Mouse (Mus musculus) embryonic facial prominence, embryonic 13.5 days (tissue): ENCODE results near the gene Tanc1. TPM values are rescaled to one million over a fixed set of nuclear protein-coding genes. Genes with fewer than 3 reads are reported as not detected.
A peak's percentile ranks its signal among the peaks of the same experiment; 100 is the strongest.
"Not testable (repeated sequence)": the region's sequence is repeated elsewhere in the genome, so short reads cannot be mapped to it uniquely, and the experiment has no call there.

Source experiments
- ATAC-seq: fragments of 200-750 bp; cut with Nextera tagmentation; 2 replicates; pipeline ENCODE4 v1.8.0; 2017; ENCODE audit warnings: low read depth; ENCODE audit not compliant: insufficient number of reproducible peaks, insufficient read depth, low FRiP score, low TSS enrichment
- H3K27ac ChIP-seq: fragments of 300-500 bp; sonication (generic); 2 replicates; pipeline ENCODE4 v1.5.1; 2015; ENCODE audit warnings: moderate library complexity, mild to moderate bottlenecking, inconsistent platforms
- H3K27me3 ChIP-seq: fragments of 300-500 bp; sonication (generic); 2 replicates; pipeline ENCODE4 v1.6.1; 2015; ENCODE audit warnings: mild to moderate bottlenecking, inconsistent platforms
- H3K36me3 ChIP-seq: fragments of 300-500 bp; sonication (generic); 2 replicates; pipeline ENCODE4 v1.6.1; 2015; ENCODE audit warnings: mild to moderate bottlenecking, inconsistent platforms
- H3K4me1 ChIP-seq: fragments of 300-500 bp; sonication (generic); 2 replicates; pipeline ENCODE4 v1.6.1; 2015; ENCODE audit warnings: inconsistent platforms
- H3K4me2 ChIP-seq: fragments of 300-500 bp; sonication (generic); 2 replicates; pipeline ENCODE4 v1.6.1; 2015; ENCODE audit warnings: moderate library complexity, mild to moderate bottlenecking, inconsistent platforms
- H3K4me3 ChIP-seq: fragments of 300-500 bp; sonication (generic); 2 replicates; pipeline ENCODE4 v1.5.1; 2015; ENCODE audit warnings: mild to moderate bottlenecking, inconsistent platforms
- H3K9ac ChIP-seq: fragments of 300-500 bp; sonication (generic); 2 replicates; pipeline ENCODE4 v1.6.1; 2015; ENCODE audit warnings: mild to moderate bottlenecking, inconsistent platforms
- H3K9me3 ChIP-seq: fragments of 300-500 bp; sonication (generic); 2 replicates; pipeline ENCODE4 v1.6.1; 2016; ENCODE audit warnings: inconsistent platforms
- WGBS: fragments of 180-500 bp; shearing (Covaris S2); methylation state at CpG from one replicate; pipeline ENCODE4 v1.1.7; 2015; ENCODE audit warnings: mixed read lengths; 5-methylcytosine and 5-hydroxymethylcytosine counted together
- polyA plus RNA-seq: library from polyadenylated mRNA; unstranded; fragments of >200 nt; fragmentation: Nextera tagmentation; extraction: Ambion mirVana; gene quantifications from 2 replicates; pipeline ENCODE4 v1.2.1, GENCODE M21; 2015

Tanc1 gene
- polyA plus RNA-seq, 1 experiment from 2014 or later = 39.4 TPM

DNA sequence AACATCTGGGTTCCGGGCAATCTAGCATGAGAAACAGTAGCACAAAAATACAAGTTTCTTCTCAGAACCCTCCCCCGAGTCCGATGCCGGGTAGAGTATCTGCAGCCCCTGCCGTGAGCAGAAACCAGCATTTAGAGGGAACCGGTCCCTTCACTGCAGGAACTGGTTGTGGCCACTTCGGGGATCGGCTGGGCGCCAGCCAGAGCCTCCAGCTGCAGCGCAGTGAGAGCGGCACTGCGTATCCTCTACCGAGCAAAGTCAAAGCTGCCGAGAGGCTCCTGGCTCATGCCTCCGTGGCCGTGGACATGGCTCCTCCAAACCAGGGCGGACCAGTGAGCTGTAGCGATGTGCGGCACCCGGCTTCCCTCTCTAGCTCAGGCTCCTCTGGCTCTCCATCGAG lies 231.3 kb downstream of the Tanc1 start:
- Histone ChIP-seq H3K4me1 (peaks cover 9% of the 10 kb centered on the region; the same call in 1 of the 2 replicates), H3K36me3 (peaks cover 52% of the 10 kb centered on the region), H3K27ac (no peak overlapping the region), H3K4me3 (no peak overlapping the region), H3K9me3 (no peaks in the 10 kb centered on the region), H3K9ac (no peak overlapping the region), H3K27me3 (no peaks in the 10 kb centered on the region), H3K4me2 (no peak overlapping the region)
- WGBS = 79% methylated on average over 21 of the region's 21 CpGs
- ATAC-seq = no peak

DNA sequence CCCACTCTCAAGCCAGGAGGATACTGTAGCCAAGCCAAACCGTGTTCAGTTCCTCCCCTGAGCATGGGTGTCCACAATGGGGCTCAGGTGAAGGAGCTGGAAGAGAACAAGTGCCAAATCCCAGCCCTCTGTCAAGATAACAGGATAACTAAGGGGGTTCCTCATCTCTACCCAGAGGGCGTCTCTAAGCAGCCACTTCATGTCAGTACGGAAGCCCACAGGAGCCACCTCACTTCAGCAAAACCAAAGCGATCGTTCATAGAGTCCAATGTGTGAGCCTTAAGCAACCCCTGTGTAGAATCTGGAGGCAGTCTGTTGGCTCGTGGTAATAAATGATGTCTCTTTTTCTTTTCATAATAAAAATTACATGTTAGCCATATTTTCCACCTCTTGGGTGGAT lies 232.0 kb downstream of the Tanc1 start:
- Histone ChIP-seq H3K4me1 (peaks cover 9% of the 10 kb centered on the region; the same call in 1 of the 2 replicates), H3K36me3 (peaks cover 45% of the 10 kb centered on the region), H3K27me3 (no peaks in the 10 kb centered on the region), H3K9ac (no peak overlapping the region), H3K4me2 (no peak overlapping the region), H3K4me3 (no peak overlapping the region), H3K9me3 (no peaks in the 10 kb centered on the region), H3K27ac (no peak overlapping the region)
- 86% methylated on average over 6 of the region's 6 CpGs for WGBS
- no peak for ATAC-seq

DNA sequence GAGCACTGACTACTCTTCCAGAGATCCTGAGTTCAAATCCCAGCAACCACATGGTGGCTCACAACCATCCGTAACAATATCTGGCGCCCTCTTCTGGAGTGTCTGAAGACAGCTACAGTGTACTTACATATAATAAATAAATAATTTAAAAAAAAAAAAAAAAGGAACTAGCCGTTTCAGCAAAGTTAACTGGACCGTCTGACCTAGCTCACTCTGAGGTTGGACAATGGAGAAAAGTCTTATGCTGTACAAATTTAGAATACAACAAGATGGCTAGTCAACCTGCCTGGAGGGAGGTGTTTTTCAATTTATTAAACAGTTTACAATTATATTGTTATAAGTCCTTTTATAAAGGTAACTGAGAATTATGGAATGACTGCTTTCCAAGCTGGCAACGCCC lies 240.0 kb downstream of the Tanc1 start:
- not testable (repeated sequence) for H3K4me2 ChIP-seq, H3K9me3 ChIP-seq, H3K9ac ChIP-seq, H3K27ac ChIP-seq, H3K27me3 ChIP-seq, ATAC-seq, H3K4me3 ChIP-seq, H3K4me1 ChIP-seq
- 87% methylated on average over 5 of the region's 5 CpGs for WGBS
- H3K36me3 ChIP-seq = peaks cover 35% of the 10 kb centered on the region

DNA sequence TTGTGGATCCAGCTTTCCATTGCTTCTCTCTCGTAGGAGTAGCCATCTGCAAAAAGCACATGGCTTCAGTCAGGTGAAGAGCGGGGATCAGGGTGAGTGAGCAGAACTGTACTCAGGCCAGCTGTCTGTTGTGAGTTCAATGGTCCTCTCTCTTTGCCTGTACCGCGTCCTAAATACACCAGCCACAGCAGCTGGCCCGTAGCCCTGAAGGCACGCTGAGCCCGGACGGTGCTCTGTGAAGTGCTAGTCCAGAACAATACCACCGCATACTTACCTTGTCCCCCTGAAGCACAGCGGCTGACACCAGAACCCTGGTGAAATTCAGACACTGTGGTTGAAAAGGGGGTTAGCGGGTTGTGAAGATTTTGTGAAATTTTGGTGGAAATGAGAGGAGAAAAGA lies 241.1 kb downstream of the Tanc1 start:
- no peak for ATAC-seq

DNA sequence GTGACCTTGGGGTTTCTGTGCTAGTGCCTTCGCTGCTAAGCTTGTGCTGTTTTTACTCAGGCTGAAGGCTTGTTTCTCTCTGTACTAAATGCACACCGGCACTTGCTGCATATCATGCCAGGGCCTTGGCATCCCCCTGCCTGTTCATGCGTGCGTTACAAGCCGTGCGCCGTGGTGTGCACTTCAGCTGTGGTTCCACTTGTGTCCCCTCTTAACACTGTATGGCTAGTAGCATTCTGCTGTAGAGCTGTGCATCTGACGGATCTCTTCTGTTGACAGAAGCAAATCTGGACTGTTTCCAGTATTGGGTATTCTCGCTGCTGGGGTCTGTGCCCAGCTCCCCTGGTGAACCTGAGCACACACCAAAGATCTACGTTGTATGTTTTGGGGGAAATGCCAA lies 241.7 kb downstream of the Tanc1 start:
- no peaks in the 10 kb centered on the region for H3K27me3 ChIP-seq
- no peak overlapping the region for H3K4me3 ChIP-seq
- H3K9ac ChIP-seq = no peak overlapping the region
- no peaks in the 10 kb centered on the region for H3K4me1 ChIP-seq
- no peak overlapping the region for H3K4me2 ChIP-seq
- no peak overlapping the region for H3K27ac ChIP-seq
- H3K36me3 ChIP-seq = peaks cover 51% of the 10 kb centered on the region
- no peak for ATAC-seq
- no peaks in the 10 kb centered on the region for H3K9me3 ChIP-seq
- 94% methylated on average over 10 of the region's 10 CpGs for WGBS

More for the DNA sequence above, 241.1 kb downstream of the Tanc1 start:
- peaks cover 45% of the 10 kb centered on the region for H3K36me3 ChIP-seq
- H3K27me3 ChIP-seq = no peaks in the 10 kb centered on the region
- 79% methylated on average over 11 of the region's 11 CpGs for WGBS
- H3K9me3 ChIP-seq = no peaks in the 10 kb centered on the region
- H3K27ac ChIP-seq = no peak overlapping the region
- H3K9ac ChIP-seq = no peak overlapping the region
- no peak overlapping the region for H3K4me2 ChIP-seq
- H3K4me1 ChIP-seq = no peaks in the 10 kb centered on the region
- no peak overlapping the region for H3K4me3 ChIP-seq

DNA sequence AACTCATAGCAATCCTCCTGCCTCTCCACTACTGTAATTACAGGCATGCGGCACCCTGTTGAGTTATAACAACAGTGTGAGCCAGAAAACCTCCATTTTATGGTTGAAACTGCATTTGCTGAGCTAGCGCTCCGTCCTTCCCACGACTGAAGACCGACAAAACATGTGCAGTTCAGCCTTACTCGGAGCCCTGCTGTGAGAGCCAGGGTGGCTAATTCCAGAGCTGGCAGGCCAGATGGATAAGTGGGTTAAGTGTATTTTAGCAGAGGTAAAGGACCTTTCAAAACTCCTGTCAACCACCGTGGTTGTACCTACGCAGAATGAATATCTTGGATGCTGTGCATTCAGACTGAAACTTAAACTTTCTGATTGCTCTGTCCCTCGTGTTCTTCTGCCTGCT lies 242.5 kb downstream of the Tanc1 start:
- Histone ChIP-seq H3K4me3 (no peak overlapping the region), H3K4me2 (no peak overlapping the region), H3K36me3 (peaks cover 58% of the 10 kb centered on the region), H3K27me3 (no peaks in the 10 kb centered on the region), H3K4me1 (no peaks in the 10 kb centered on the region), H3K9me3 (no peaks in the 10 kb centered on the region), H3K27ac (no peak overlapping the region), H3K9ac (no peak overlapping the region)
- ATAC-seq = no peak
- 85% methylated on average over 9 of the region's 9 CpGs for WGBS

DNA sequence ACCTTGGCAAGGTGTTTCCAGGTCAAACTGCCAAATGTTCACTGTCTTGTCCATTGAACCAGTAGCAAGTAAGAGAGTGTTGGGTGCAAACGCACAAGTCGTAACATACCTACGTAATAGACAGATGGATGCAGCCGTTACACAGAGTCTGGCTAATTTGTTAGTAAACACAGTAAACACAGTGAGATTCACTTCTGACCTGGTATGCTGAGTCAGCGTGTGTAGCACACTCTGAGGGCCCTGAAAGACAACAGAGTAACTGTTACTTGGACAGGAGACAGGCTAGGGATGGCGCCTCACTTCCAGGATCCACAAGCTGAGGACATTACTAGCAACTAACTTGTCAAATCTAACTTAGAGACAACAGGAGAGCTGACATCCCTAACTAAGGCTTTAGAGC lies 250.8 kb downstream of the Tanc1 start:
- no peak overlapping the region for H3K27ac ChIP-seq
- 86% methylated on average over 6 of the region's 6 CpGs for WGBS
- H3K4me1 ChIP-seq = no peaks in the 10 kb centered on the region
- H3K4me2 ChIP-seq = no peak overlapping the region
- H3K36me3 ChIP-seq = peaks cover 52% of the 10 kb centered on the region
- H3K9ac ChIP-seq = no peak overlapping the region
- no peak for ATAC-seq
- no peaks in the 10 kb centered on the region for H3K9me3 ChIP-seq
- H3K4me3 ChIP-seq = no peak overlapping the region
- no peaks in the 10 kb centered on the region for H3K27me3 ChIP-seq

DNA sequence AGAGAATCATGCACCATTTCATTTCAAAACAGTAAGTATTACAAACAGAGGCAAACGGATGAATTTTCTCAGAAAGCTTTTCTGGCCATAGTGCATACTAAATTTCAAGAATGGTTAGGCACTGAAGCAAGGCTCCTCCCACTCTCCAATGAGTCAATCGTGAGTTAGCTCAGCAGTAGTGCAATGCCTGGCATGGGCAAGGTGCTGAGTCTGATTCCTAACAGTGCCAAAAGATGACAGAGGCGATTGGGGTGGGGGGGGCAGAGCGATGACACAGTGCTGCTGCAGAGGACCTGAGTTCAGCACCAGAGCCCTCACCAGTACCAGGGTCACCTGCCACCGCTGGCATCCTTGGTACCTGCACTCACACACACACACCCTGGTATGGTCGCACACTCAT lies 258.7 kb downstream of the Tanc1 start:
- Histone ChIP-seq H3K27ac (no peak overlapping the region), H3K36me3 (peaks cover 31% of the 10 kb centered on the region), H3K4me3 (no peak overlapping the region), H3K4me2 (no peak overlapping the region), H3K27me3 (no peaks in the 10 kb centered on the region), H3K9ac (no peak overlapping the region), H3K9me3 (no peaks in the 10 kb centered on the region), H3K4me1 (no peaks in the 10 kb centered on the region)
- no peak for ATAC-seq
- 91% methylated on average over 6 of the region's 6 CpGs for WGBS

DNA sequence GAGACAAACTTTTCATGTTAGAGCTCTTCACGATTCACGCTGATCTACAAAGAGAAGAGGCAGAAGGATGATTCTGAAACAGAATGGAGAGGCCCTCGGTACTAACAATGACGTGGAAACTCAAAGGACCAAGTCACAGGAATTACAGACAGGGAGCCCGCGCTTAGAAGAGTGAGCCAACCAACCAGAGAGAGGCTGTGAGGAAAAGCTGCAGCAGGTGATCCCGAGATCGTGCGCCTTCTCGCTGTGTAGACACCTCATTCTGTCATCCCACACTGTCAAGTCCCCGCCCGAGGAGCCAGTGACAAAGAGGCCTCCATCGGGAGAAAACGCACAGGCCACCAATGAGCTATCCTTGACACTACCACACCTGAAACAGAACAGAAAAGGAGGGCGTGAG lies 264.6 kb downstream of the Tanc1 start:
- Histone ChIP-seq H3K4me1 (peaks cover 9% of the 10 kb centered on the region; the same call in 1 of the 2 replicates), H3K4me3 (no peak overlapping the region), H3K9ac (no peak overlapping the region), H3K27me3 (no peaks in the 10 kb centered on the region), H3K9me3 (no peaks in the 10 kb centered on the region), H3K27ac (no peak overlapping the region), H3K4me2 (no peak overlapping the region), H3K36me3 (peaks cover 48% of the 10 kb centered on the region)
- 93% methylated on average over 15 of the region's 15 CpGs for WGBS
- no peak for ATAC-seq

DNA sequence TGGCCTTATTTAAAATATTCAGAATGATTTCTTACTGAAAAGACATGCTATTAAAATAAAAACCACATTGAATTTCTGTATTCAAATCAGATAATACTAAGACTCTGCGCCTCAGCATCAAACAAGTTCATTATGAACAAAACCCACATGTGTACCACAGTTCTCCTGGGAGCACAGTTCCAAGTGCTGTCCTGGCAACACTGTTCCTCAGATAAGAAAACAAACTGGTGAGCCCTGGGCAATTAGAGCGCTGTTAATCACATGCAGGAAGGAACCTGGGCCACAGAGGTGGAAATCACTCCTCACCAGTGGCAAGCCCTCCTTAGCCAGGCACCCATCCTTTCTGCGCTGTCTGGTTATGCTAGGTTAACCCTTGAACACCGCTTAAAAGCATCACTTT lies 265.5 kb downstream of the Tanc1 start:
- WGBS = 80% methylated on average over 4 of the region's 4 CpGs
- no peak; the same call in 1 of the 2 replicates for ATAC-seq

DNA sequence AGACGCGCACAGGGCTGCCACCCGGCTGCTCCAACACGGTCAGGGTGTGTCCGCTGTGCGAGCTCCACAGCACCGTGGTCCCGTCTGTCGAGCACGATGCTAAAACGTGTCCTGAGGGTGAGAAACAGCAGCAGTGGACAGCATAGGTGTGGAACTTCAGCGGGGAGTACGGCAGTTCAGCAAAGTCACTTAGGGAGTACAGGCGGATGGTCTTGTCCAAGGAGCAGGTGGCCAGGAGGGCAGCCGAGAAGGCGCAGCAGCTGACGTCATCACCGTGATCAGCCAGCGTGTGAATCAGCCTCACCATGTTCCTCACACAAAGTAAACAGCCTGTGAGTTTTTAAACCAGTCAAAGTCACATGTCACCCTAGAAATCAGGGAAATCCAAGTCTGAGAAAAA lies 266.4 kb downstream of the Tanc1 start:
- Histone ChIP-seq H3K4me3 (no peak overlapping the region), H3K9ac (no peak overlapping the region), H3K27me3 (no peaks in the 10 kb centered on the region), H3K27ac (no peak overlapping the region), H3K4me1 (peaks cover 12% of the 10 kb centered on the region; the same call in 1 of the 2 replicates), H3K4me2 (no peak overlapping the region), H3K36me3 (peaks cover 32% of the 10 kb centered on the region), H3K9me3 (no peaks in the 10 kb centered on the region)
- 75% methylated on average over 19 of the region's 19 CpGs for WGBS
- ATAC-seq = no peak

More for the DNA sequence above, 265.5 kb downstream of the Tanc1 start:
- H3K36me3 ChIP-seq = peaks cover 40% of the 10 kb centered on the region
- H3K4me3 ChIP-seq = no peak overlapping the region
- H3K27me3 ChIP-seq = no peaks in the 10 kb centered on the region
- no peak overlapping the region for H3K4me2 ChIP-seq
- H3K9ac ChIP-seq = no peak overlapping the region
- H3K27ac ChIP-seq = no peak overlapping the region
- no peaks in the 10 kb centered on the region for H3K9me3 ChIP-seq
- peaks cover 12% of the 10 kb centered on the region; the same call in 1 of the 2 replicates for H3K4me1 ChIP-seq

DNA sequence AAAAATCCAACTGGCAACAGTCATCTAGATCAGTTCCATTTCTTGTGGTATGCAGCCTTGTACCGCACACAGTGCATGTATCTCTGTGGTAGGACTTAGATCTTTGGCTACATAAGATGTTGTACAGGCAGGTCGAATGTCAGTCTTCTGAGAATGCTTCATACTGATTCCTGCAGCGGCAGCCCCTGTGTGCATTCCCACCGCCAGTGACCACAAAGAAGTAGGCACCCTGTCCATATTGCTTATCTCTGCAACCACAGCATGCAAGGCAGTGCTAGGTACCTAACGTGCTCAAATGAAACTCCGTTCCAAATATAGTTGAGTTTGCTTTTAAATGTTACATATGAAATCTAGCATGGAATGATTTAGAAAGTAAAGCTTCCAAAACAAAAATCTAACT lies 269.6 kb downstream of the Tanc1 start:
- no peak for ATAC-seq
- Histone ChIP-seq H3K27me3 (no peaks in the 10 kb centered on the region), H3K27ac (peak overlapping the region; percentile 88), H3K36me3 (peaks cover 18% of the 10 kb centered on the region; the same call in 1 of the 2 replicates), H3K4me1 (peaks cover 12% of the 10 kb centered on the region; the same call in 1 of the 2 replicates), H3K9me3 (no peaks in the 10 kb centered on the region), H3K4me2 (peak overlapping the region; percentile 56), H3K9ac (peak overlapping the region; percentile 76), H3K4me3 (peak overlapping the region; percentile 70)
- 63% methylated on average over 6 of the region's 6 CpGs for WGBS
